Mouse (Mus musculus) E14TG2a.4 (cell line): ENCODE measurements around the gene Ppp1r3f.

Experiments
- CTCF ChIP-seq: conservative IDR thresholded peaks from 2 replicates; pipeline ENCODE4 v1.5.1; 2014; ENCODE audit warnings: low read length
- POU5F1 ChIP-seq: IDR thresholded peaks from 2 replicates; pipeline ENCODE4 v1.6.1; 2014; ENCODE audit warnings: low read length, borderline replicate concordance

- TF ChIP-seq POU5F1 (no peak), CTCF (no peak)
Measured at GRCm38 (mm10) chrX:7583881-7584280, 9.8 kb upstream of the Ppp1r3f start.
